Mouse (Mus musculus) ovary, postnatal 10 days (tissue): ENCODE data around the gene Atp6v0e.

Experiments used
- DNase-seq: peaks from one replicate; pipeline ENCODE4 v3.0.0; 2022; ENCODE audit warnings: low spot score

Atp6v0e gene

DNA sequence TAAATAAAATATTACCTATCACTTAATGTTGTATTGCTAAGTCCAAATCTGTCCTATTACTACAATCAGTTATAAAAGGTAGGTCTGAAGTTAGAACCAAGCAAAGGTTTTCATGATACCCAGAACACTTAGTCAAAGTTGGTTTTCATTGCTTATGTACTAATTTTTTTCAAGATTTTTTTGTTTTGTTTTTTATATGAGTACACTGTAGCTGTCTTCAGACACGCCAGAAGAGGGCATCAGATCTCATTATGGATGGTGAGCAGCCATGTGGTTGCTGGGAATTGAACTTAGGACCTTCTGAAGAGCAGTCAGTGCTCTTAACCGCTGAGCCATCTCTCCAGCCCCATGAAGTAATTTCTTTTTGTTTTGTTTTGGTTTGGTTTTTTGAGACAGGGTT, 54.8 kb downstream of the Atp6v0e start:
- no peak for DNase-seq

DNA sequence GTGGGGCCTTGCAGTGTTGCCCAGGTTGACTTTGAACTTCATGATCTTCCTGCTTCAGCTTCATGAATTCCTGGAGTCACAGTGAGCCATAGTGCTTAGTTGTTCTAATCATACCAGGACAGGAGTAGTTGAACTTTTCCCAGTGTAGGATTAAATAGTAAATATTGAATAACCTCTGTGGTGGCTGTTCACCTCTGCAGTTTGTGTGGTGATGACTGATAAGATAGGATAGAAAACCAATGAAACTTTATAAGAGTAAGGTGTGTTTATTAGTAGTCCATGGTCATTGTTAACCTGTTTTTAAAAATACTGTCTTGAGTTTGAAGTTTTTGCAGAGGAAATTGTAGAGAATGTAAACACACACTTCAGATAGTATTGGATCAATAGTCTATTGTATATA, 56.4 kb downstream of the Atp6v0e start:
- no peak for DNase-seq

DNA sequence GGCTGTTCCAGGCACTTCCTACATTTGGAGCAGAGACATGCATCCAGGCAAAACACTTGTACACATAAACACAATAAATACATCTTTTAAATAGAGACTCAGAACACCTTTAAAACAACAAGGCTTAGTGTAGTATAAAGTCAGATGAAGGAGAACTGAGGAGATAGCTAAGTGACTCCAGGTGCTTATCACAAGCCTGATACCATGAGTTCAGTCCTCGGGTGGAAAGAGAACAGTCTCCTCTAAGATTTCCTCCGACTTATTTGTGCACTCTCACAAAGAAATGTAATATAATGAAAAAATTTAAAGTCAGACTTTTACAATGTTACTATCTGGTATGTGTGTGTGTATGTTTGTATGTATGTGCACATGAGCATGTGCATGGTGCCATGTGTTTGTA, 58.8 kb downstream of the Atp6v0e start:
- no peak for DNase-seq

DNA sequence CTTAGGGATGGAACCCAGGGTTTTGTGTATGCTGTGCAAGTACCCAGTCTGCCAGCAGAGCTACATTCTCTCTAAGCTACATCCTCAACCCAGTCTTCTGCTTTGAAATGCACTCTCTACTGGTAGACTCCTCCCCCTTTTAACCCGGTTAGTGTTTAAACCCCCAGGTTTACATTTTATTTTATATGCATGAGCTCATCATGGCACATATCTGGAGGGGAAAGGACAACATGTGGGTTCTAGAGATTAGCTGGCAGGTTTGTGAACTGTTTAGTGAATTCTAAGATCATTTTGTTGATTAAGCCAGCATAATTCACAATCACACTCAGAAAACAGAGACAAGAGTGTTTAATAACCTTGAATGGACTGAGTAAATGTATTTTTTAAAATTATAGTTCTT, 61.8 kb downstream of the Atp6v0e start:
- no peak for DNase-seq

DNA sequence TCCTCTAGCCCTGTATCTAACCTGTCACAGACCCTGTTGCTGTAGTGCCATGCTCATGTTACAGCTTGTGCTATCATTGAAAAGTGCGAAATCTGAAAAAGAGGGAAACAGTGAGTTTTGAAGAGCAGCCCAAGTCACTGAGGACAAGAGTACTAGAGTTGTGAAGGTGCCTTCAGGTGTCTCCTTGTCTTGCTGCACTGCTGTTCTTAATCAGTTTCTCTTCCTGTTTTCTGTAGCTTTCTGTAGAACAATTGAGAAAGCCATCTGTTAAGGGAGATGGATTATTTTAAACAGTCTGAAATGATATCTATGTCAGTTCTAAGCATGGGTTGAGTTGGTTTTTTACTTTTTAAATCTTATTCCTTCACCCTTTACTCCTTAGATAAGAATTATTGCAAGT, 63.6 kb downstream of the Atp6v0e start:
- no peak for DNase-seq

DNA sequence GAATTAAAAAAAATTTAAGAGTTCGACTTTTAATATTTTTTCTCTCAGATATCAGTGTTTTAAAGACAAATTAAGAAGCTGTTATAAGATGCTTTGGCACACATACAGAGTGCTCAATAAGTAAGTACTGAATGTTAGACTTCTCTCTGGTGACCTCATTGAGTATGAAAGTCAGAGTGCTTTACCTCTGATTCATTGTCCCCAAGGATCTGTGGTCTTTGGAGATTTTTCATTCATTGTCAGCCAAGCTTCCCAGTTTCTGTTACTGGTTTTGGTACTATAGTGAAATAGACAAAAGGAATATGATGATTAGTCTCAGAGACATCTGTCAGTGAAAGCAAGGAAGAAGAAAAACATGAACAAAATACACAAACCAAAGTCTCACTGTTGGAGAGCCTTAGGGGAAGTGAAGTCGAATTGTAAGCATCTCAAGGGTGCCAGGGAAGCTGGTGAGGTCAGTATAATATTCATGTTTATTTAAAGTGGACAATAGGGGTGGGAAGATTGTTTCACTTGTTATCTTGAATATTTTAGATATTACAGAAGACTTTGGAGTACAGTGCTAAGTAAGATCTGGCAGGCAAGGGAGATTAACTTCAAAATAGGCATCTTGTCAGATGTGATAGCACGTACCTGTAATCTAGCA, 64.2 kb downstream of the Atp6v0e start:
- no peak for DNase-seq

DNA sequence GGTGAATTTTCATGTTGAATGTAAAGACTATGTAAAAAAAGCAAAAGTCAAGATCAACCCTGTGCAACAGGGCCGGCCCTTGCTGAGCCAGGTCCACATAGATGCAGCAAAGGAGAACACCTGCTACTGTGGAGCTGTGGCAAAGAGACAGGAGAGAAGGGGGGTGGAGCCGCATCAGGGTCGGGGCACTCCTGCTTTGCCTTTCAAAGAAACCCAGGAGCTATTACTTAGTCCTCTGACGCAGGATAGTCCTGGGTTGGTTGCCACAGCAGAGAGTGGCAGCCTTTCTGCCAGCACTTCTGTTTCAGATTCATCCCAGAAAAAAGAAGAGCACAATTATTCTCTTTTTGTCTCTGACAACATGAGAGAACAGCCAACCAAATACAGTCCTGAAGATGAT, 79.5 kb downstream of the Atp6v0e start:
- no peak for DNase-seq

DNA sequence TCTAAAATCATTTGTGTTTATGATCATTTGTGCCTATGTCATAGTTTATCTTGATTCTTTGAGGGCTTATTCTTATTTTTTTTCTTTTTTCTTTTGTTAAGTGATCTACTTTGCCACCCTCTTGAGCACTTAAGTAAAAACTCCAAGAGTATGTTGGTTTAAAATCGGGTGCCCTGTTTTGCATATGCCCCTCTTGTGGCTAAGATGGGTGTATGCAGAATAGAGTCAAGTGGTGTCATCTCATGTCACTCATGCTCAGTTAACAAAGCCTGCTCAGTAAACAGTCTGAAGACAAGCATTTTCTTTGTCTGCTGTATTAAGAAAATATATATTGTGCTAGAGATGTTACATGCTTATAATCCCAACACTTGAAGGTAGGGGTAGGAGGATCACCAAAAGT, 80.3 kb downstream of the Atp6v0e start:
- no peak for DNase-seq
